Mouse (Mus musculus) spleen, postnatal 0 days (tissue): ENCODE results near the gene Tfb2m. TPM values are rescaled to one million over a fixed set of nuclear protein-coding genes. Genes with fewer than 3 reads are reported as not detected.

ENCODE experiments used
- polyA plus RNA-seq: library from polyadenylated mRNA; unstranded; fragments of >200 nt; fragmentation: Nextera tagmentation; extraction: Ambion mirVana; gene quantifications from 2 replicates; pipeline ENCODE4 v1.2.1, GENCODE M21; 2015

The Tfb2m gene
- polyA plus RNA-seq, result 18.7 and 19.9 TPM in 2 replicates

GRCm38 (mm10) chr1:179545768-179546550 is at the start of gene Tfb2m, which contains the start of gene Cnst:
Tfb2m (minus strand) TSS chr1:179546267.
Cnst (plus strand) TSS chr1:179546370.

GRCm38 (mm10) chr1:179517713-179518465 is 28.2 kb downstream of the Tfb2m start, which contains the start of gene Smyd3:
Smyd3 (minus strand) TSS chr1:179518041.

Other genes with a start within 250 kb of the Tfb2m start
- 10.1 and 11.7 TPM in 2 replicates for gene Smyd3, start 28.2 kb downstream of the Tfb2m start, polyA plus RNA-seq
- 9.7 and 10.5 TPM in 2 replicates for gene Cnst, start 103 bp upstream of the Tfb2m start, polyA plus RNA-seq
- gene Sccpdh, start 121.9 kb upstream of the Tfb2m start, polyA plus RNA-seq, result 14.0 and 19.5 TPM in 2 replicates
- not detected in 2 replicates for gene Kif28, start 199.0 kb upstream of the Tfb2m start, polyA plus RNA-seq